Mouse (Mus musculus): Measurements from ENCODE around the gene Dhdds.

DNA sequence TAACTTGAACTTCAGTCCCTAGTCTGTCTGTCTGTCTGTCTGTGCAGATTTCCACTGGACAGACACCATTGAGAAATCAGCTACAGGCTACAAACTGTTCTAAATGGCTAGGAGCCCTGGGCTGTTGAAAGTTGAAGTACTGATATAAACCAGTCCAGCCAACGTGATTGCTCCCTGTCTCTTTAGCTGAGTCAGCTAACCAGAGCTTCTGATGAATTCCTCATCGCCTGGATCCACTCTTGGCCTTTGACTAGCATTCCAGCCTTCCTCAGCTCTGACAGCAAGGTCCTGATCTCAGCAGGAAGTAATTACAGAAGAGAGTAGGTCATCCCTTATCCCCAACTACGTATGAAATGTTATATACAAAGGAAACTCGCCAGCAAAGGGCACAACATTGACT, 54.0 kb downstream of the Dhdds start:
- TF ChIP-seq CTCF (IDR thresholded peaks at IDR 0.05 in 2 of 3, conservative IDR thresholded peaks at IDR 0.05 in 1 of 3; ENCODE audit: control insufficient read depth in 1 of 3, insufficient read depth in 1 of 3, low read depth in 2 of 3, low read length in 3 of 3, poor library complexity in 1 of 3, severe bottlenecking in 1 of 3) (no peak), POLR2AphosphoS2 (IDR thresholded peaks at IDR 0.05; ENCODE audit: low read length) (no peak), HCFC1 (IDR thresholded peaks at IDR 0.05; ENCODE audit: low read depth, low read length) (no peak), NRF1 (IDR thresholded peaks at IDR 0.05; ENCODE audit: insufficient read depth, low read depth, low read length, poor library complexity, severe bottlenecking) (no peak), KAT2A (conservative IDR thresholded peaks at IDR 0.05; ENCODE audit: low read depth, low read length) (no peak), MAX (IDR thresholded peaks at IDR 0.05; ENCODE audit: low read length) (no peak), ETS1 (IDR thresholded peaks at IDR 0.05; ENCODE audit: low read depth, low read length) (no peak), RAD21 (IDR thresholded peaks at IDR 0.05; ENCODE audit: low read depth, low read length) (no peak), GABPA (IDR thresholded peaks at IDR 0.05; ENCODE audit: low read depth, low read length) (no peak), USF1 (IDR thresholded peaks at IDR 0.05; ENCODE audit: low read depth, low read length) (no peak)
